Mouse (Mus musculus): Measurements from ENCODE around the gene Scgb2b15.
"Not testable (repeated sequence)": the region's sequence is repeated elsewhere in the genome, so short reads cannot be mapped to it uniquely, and the experiment has no call there.

Scgb2b15 gene

DNA sequence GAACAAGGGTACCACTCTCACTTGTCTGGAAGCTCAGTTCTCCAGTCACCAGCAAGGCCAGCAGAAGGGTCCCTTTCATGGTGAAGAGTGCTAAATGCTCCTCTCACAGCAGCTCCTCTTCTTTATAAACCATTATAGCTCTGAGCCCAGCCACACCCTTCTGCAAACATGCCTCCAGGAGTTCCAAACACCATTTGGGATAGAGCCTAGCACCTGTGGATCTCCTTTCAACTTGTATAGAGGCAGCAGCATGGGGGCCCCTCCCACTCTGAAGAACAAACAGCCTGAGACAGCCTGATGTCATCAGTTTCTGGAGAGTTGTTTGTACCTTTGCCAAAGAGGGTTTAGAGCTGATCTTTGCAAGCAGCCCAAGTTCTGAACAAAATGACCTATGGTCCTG is at the start of gene Scgb2b15:
Gene Scgb2b15, minus strand, starts transcription at position 101 of the 400 bp plus-strand sequence.
- not testable (repeated sequence) for DNase-seq

DNA sequence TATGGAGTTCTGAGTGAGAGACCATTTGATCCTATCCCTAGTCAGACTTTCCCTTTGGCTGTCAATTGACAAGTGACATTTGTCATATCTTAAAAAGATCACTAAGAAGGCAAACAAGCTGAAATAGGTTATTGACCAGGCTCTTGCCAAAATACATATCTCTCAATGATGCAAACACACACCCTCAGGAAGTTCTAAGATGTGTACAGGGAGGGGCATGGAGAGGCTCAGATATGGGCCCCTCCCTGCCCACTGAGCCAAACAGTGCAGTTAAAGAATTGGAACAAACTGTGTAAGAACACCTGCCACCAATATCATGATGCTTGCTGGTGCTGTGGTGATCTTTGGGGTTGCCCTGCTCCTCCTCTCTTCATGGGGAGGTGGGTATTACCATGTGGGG is 6.8 kb upstream of the Scgb2b15 start, which contains the start of gene Scgb1b15:
Gene Scgb1b15, plus strand, starts transcription at position 301 of the 400 bp plus-strand sequence.
- not testable (repeated sequence) for DNase-seq
